Mouse (Mus musculus): ENCODE data around the gene Ifna2.

Gene Ifna2

DNA sequence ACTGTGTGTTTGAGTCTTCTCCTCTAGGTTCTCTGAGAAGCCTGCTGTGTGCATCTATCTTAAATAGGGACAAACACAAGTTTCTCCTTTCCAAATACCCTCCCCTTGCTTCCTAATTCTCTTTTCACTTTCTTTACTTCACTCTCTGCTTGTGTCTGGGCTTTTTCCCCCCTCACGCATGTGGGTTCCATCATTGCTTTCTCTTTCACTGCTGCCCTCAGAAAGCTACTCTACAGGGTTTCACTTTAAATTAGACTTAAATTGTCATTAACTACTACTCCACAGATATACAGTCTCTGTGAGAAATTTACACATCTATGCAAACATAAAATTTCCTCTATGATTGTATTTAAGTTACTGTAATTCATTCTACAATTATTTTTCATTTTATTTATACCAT is at the start of gene Ifna2:
TSS of gene Ifna2 (minus strand) at position 101 of the 400 bp plus-strand sequence.
- DNase-seq (ENCODE audit: low spot score), result no peak

DNA sequence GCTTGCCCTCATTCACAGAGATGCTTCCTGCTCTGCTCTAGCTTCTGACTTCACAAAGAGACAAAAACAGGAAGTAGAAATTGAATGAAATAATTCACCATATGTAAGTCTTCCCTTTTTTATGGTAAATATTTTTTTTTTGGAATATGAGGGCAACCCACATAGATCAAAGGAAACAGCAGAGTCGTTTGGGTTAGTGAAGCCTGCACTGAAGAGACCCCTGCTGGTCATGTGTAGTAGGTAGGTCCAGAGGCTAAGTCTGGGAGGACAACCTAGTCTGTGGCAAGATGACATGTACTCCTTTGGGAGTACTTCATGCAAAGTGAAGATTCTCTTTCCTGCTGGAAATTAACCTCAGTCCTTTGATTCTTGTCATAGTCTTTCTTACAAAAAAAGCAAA is 43.6 kb upstream of the Ifna2 start:
- DNase-seq (ENCODE audit: low spot score), result no peak

GRCm38 (mm10) chr4:88726727-88727126 is 43.0 kb upstream of the Ifna2 start:
- no peak for DNase-seq (ENCODE audit: low spot score)

DNA sequence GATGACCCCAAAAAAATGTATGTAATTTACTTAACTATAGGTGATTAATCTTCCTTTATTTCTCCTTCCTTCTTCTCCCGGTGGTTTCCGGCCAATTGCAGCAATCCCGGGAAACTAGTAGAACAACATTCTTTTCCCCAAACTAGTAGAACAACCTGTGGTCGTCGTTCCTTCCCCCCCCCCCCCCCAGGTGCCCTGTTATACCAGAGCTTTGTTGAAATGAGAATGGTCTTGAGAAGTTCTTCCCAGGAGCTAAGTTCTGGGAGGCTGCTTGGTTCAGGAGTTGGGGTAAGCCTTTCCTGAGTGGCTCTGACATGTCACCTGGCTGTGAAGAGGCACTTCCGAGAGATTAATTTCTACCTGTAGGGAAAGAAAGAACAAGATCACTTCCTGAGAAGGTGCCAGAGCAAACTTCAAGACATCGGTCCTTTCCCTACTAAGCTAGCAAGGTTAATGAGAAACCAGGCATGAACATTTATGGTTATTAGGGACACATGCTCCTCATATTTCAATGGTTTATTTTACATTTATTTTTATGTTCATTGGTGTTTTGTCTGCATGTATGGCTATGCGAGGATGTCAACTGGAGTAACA is 39.9 kb upstream of the Ifna2 start:
- no peak for DNase-seq (ENCODE audit: low spot score)

- peak; percentile 84 for DNase-seq (ENCODE audit: low spot score)
Measured at GRCm38 (mm10) chr4:88721791-88722721, 38.3 kb upstream of the Ifna2 start, which contains the start of the genes Gm26566 and Klhl9. Gene Gm26566 (plus strand): TSS chr4:88721805. Gene Klhl9 (minus strand): TSS chr4:88722465.

DNA sequence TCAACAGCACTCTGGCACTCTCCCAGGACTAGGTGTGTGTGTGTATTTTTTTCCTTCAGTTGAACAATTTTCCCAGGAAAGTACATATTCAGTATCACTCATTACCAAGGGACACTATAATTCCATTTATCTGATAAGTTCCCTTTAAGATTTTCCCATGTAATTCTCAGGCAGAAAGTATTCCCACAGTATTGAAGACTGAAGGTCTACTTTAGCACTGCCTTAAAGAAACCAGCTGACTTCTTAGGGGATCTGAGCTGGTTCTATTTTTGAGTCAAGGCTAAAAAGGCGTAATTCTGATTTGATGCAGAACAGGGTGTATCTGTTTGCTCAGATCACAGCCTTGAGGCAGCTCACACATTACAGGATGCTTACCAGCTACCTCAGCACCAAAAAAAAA is 35.0 kb upstream of the Ifna2 start:
- no peak for DNase-seq (ENCODE audit: low spot score)

GRCm38 (mm10) chr4:88715059-88715458 is 31.3 kb upstream of the Ifna2 start:
- DNase-seq (ENCODE audit: low spot score), result no peak

- DNase-seq (ENCODE audit: low spot score), result no peak
Measured at GRCm38 (mm10) chr4:88714281-88714680, 30.6 kb upstream of the Ifna2 start.

- DNase-seq (ENCODE audit: low spot score), result no peak
Measured at GRCm38 (mm10) chr4:88707128-88707826, 23.6 kb upstream of the Ifna2 start.

- DNase-seq (ENCODE audit: low spot score), result no peak
Measured at GRCm38 (mm10) chr4:88705924-88706323, 22.2 kb upstream of the Ifna2 start.

DNA sequence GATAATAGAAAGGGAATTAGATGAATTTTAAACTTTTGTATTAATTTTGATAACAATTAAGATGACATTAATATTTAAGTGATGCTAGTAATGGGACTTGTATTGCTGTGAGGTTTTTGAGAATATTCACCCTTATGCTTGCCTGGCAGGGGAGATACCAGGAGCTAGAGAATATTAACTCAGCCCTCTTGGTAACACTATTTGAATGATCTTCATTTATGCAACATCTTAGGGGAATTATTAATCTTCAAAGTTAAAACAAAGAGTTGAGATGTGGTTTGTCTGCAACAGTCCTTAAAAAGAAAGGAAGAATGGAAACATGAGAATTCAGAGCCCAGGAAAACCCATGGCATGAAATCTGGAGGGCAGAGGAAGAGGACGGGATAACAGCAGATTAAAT is 15.6 kb upstream of the Ifna2 start:
- DNase-seq (ENCODE audit: low spot score), result no peak

DNA sequence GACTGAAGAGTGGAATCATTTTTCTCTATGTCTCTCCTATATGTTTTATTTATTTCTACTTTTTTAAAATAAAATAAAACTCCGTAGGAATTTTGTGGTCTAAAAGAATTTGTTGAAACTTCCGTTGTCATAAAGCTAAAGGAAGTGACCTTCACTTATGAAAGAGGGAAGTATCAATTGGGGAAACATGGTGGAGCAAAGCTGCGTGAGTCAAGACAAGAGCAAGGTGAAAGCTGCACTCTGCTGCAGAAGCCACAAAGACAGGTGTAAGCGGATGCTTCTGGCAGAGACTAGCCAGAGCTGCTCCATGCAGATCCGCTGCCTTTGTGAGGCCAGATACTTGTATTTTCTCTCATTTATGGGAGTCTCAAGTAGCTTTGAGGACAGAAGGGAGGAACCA is 15.1 kb upstream of the Ifna2 start:
- no peak for DNase-seq (ENCODE audit: low spot score)

DNA sequence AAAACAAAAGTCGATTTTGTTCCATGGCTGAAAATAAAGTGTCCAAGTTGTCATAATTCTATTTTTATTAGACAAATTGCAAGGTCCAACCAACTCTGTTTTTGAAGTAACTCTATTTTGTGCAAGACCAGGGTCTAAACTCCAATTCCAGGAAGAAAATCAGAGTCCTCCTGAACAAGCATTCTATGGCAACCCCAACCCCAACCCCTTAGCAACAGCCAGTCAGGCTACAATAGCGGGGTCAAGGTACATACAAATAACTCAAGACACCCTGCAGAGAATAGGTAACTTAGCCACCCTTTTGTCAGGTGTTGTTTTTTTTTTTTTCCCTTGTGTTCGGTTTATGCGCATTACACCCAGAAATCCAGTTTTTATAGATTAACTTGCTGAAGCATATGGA is 14.0 kb upstream of the Ifna2 start:
- no peak for DNase-seq (ENCODE audit: low spot score)

DNA sequence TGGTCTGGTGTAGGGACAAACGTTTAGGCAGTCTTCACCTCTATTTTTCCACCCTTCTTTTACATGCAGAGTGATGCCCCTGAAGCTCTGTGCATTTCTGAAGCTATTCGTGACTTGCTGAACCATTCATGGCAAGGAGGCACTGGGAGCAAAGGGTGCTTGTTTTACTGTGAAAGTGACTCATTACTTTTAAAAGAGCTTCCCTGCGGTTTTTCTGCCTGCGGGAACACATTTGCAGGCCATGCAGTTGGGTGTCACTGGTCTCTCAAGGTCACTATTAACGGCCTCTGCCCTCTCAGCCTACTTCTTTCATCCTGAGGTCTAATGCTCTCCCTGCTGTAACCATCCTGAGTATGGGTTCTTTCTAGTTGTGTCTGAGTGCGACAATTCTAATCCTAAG is 13.4 kb upstream of the Ifna2 start:
- DNase-seq (ENCODE audit: low spot score), result no peak

GRCm38 (mm10) chr4:88696237-88696884 is 12.6 kb upstream of the Ifna2 start:
- DNase-seq (ENCODE audit: low spot score), result peak; percentile 44

GRCm38 (mm10) chr4:88693392-88693791 is 9.7 kb upstream of the Ifna2 start:
- DNase-seq (ENCODE audit: low spot score), result no peak

- DNase-seq (ENCODE audit: low spot score), result no peak
Measured at GRCm38 (mm10) chr4:88692537-88692936, 8.8 kb upstream of the Ifna2 start.

DNA sequence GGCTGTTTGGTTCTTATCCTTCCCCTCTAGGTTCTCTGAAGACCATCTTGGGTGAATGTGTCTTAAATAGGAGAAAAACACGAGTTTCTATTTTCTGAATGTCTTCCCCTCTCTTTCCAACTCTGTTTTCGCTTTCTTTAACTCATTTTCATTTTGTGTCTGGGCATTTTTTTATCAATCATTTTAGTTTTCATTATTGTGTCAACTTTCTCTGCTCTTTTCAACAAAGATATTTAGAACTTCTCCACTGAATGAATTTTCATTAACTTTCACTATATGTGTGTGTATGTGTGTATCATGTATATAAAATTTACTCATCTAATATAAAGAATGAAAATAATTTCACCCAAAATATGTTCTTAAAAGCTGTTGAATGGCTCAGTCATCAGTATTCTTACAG is 7.5 kb upstream of the Ifna2 start, which contains the start of gene Ifnab:
TSS of gene Ifnab (minus strand) at position 101 of the 400 bp plus-strand sequence.
- DNase-seq (ENCODE audit: low spot score), result no peak

GRCm38 (mm10) chr4:88681353-88681752 is 2.4 kb downstream of the Ifna2 start:
- DNase-seq (ENCODE audit: low spot score), result no peak

GRCm38 (mm10) chr4:88680362-88680761 is 3.4 kb downstream of the Ifna2 start:
- peak; percentile 12 for DNase-seq (ENCODE audit: low spot score)

- no peak for DNase-seq (ENCODE audit: low spot score)
Measured at GRCm38 (mm10) chr4:88676824-88677223, 6.9 kb downstream of the Ifna2 start, which contains the start of gene Ifna16. Gene Ifna16 (minus strand): TSS chr4:88676924.

GRCm38 (mm10) chr4:88655461-88655860 is 28.3 kb downstream of the Ifna2 start:
- DNase-seq (ENCODE audit: low spot score), result no peak
